Comparison of ENCODE assay signal across 10 mouse cellular contexts in the genomic region with DNA sequence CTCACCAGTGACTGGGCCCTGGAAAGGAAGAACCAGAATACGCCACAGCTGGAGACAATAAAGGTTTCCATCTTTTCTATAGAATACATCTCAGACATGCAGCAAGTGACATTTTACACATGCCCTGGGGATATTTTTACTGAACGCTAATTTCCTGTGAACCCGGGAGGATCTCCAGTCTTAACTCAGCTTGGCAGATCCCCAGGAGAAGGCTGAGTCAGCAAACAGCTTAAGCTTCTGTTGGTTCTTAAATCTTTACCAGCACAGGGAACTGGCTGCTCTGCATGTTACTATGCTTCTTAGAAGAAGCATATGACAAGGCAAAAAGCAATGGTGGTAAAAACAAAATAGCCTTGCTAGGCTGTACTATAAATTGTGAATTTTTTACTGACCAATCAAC. TPM values are rescaled to one million over a fixed set of nuclear protein-coding genes. Genes with fewer than 3 reads are reported as not detected.
DNase-seq lines count a peak whose midpoint lies in the region; ATAC-seq and TF ChIP-seq lines count a peak whose summit lies in the region.
"Had no signal": no experiment of that assay in that cellular context is flagged by ENCODE, and none has a peak within 500 bp of the region (broad histone marks: within the 10 kb centered on the region; RNA-seq: fewer than 3 reads in every experiment).

No protein-coding gene starts in this region.

- no peak for TF ChIP-seq CTCF in brain, embryonic 14.5 days (IDR thresholded peaks at IDR 0.05; ENCODE audit: borderline replicate concordance, extremely low read depth, insufficient read depth, insufficient read length)

- 27% methylated on average over 3 of the region's 3 CpGs for WGBS in kidney, embryonic 14.5 days
- WGBS in limb, embryonic 13.5 days = 19% methylated on average over 3 of the region's 3 CpGs
- WGBS in heart, embryonic 10.5 days = 70% methylated on average over 3 of the region's 3 CpGs

- no peaks in the 10 kb centered on the region for H3K4me1 ChIP-seq in kidney, embryonic 14.5 days (ENCODE audit: control insufficient read depth, insufficient read depth, low read length)
- H3K4me1 ChIP-seq in limb, embryonic 13.5 days = peaks cover 3% of the 10 kb centered on the region; the same call in 1 of the 2 replicates
- H3K4me1 ChIP-seq in heart, embryonic 10.5 days = no peaks in the 10 kb centered on the region

- H3K9me3 ChIP-seq in kidney, embryonic 14.5 days (ENCODE audit: control insufficient read depth, low read length) = no peaks in the 10 kb centered on the region
- H3K9me3 ChIP-seq in limb, embryonic 13.5 days = 0 out of 2 replicates have a peak, but pooled peaks cover 5% of the 10 kb centered on the region
- no peaks in the 10 kb centered on the region for H3K9me3 ChIP-seq in heart, embryonic 10.5 days

- H3K9ac ChIP-seq in kidney, embryonic 14.5 days (ENCODE audit: low read depth, low read length) = no peak overlapping the region
- H3K9ac ChIP-seq in limb, embryonic 13.5 days = no peak overlapping the region

- no peaks in the 10 kb centered on the region for H3K27me3 ChIP-seq in kidney, embryonic 14.5 days (ENCODE audit: control insufficient read depth, insufficient read depth, low read length)
- no peaks in the 10 kb centered on the region for H3K27me3 ChIP-seq in limb, embryonic 13.5 days
- no peaks in the 10 kb centered on the region for H3K27me3 ChIP-seq in heart, embryonic 10.5 days (ENCODE audit: insufficient read depth, poor library complexity, severe bottlenecking)

- ATAC-seq in kidney, embryonic 14.5 days (ENCODE audit: low FRiP score, low TSS enrichment) = no peak; the same call in 1 of the 2 replicates
- peak; percentile 80 for ATAC-seq in limb, embryonic 13.5 days (ENCODE audit: low FRiP score, low read depth)
- no peak for ATAC-seq in erythroblast, adult 5-6 weeks (replicated peaks; ENCODE audit: low FRiP score, poor library complexity, severe bottlenecking)
- ATAC-seq: inflammation-experienced regulatory T-cells, adult 6 months had no signal

- no peak overlapping the region for H3K4me2 ChIP-seq in kidney, embryonic 14.5 days (replicated peaks; ENCODE audit: low read depth, low read length)
- H3K4me2 ChIP-seq in limb, embryonic 13.5 days (replicated peaks) = no peak overlapping the region

- H3K27ac ChIP-seq in kidney, embryonic 14.5 days (ENCODE audit: low read depth, low read length) = no peak overlapping the region
- H3K27ac ChIP-seq in limb, embryonic 13.5 days = no peak overlapping the region
- no peak overlapping the region for H3K27ac ChIP-seq in heart, embryonic 10.5 days

- no peak overlapping the region for H3K4me3 ChIP-seq in kidney, embryonic 14.5 days (ENCODE audit: low read length)
- no peak overlapping the region for H3K4me3 ChIP-seq in limb, embryonic 13.5 days
- H3K4me3 ChIP-seq in heart, embryonic 10.5 days = no peak overlapping the region
- H3K4me3 ChIP-seq: erythroblast, embryonic 14.5 days had no signal

- no peaks in the 10 kb centered on the region for H3K36me3 ChIP-seq in kidney, embryonic 14.5 days (ENCODE audit: control insufficient read depth, insufficient read depth, low read length)
- H3K36me3 ChIP-seq in limb, embryonic 13.5 days = no peaks in the 10 kb centered on the region
- no peaks in the 10 kb centered on the region for H3K36me3 ChIP-seq in heart, embryonic 10.5 days

- TF ChIP-seq POLR2A in brain, embryonic 14.5 days (IDR thresholded peaks at IDR 0.05; ENCODE audit: borderline replicate concordance, extremely low read depth, insufficient read depth, insufficient read length, poor library complexity, severe bottlenecking) = no peak

- peak; percentile 27 for DNase-seq in kidney, postnatal 14 days
- DNase-seq in brain, embryonic 14.5 days (ENCODE audit: low read depth) = peak; percentile 77
- peak; percentile 49 to 57 for DNase-seq in cerebellum, postnatal 36 days
- no peak for DNase-seq in heart, embryonic 10.5 days (ENCODE audit: low spot score)
- DNase-seq: lung, postnatal 14 days had no signal

RNA-seq across cellular contexts. Expression of a gene that starts 59.7 kb away (rescaled TPM):
- 4.7 and 4.9 TPM in 2 replicates for polyA plus RNA-seq in kidney, embryonic 14.5 days (2014; fragmentation: Nextera tagmentation; extraction: Ambion mirVana)
- 366 and 500 TPM in 2 replicates for polyA plus RNA-seq in brain, embryonic 14.5 days (2012; rRNA removed)
- 25.3 and 28.5 TPM in 2 replicates for polyA plus RNA-seq in limb, embryonic 13.5 days (2015; fragmentation: Nextera tagmentation; extraction: Ambion mirVana)
- total RNA-seq in erythroblast, adult 5-6 weeks (2015; ENCODE audit: low replicate concordance) = not detected in 2 replicates
- 0.84 TPM in 1 of 2 replicates, not detected in the other for total RNA-seq in erythroblast, adult 5-6 weeks (2017; ENCODE audit: low replicate concordance)
- polyA plus RNA-seq in heart, embryonic 10.5 days (2016; fragmentation: Nextera tagmentation; extraction: Ambion mirVana) = 2.3 and 5.1 TPM in 2 replicates
- polyA plus RNA-seq: erythroblast, embryonic 14.5 days had no signal

Comparison
In these comparisons a context has a peak if more than half of its experiments do, and no peak if none do; other contexts are left out.
1. RNA of a gene that starts 59.7 kb away (polyA plus RNA-seq): 366 to 500 TPM in brain, embryonic 14.5 days; 25.3 to 28.5 TPM in limb, embryonic 13.5 days, 2.3 to 5.1 TPM in heart, embryonic 10.5 days and 4.7 to 4.9 TPM in kidney, embryonic 14.5 days; every median in the first group is over 10 times any median in the second.